In genomic region chr5:53444030-53444429, GRCm38 (mm10) we compare ENCODE assay signal across 9 mouse cellular contexts. TPM values are rescaled to one million over a fixed set of nuclear protein-coding genes. Genes with fewer than 3 reads are reported as not detected.
DNase-seq lines count a peak whose midpoint lies in the region; ATAC-seq and TF ChIP-seq lines count a peak whose summit lies in the region.
"Had no signal": no experiment of that assay in that cellular context is flagged by ENCODE, and none has a peak within 500 bp of the region (broad histone marks: within the 10 kb centered on the region; RNA-seq: fewer than 3 reads in every experiment).

No protein-coding gene starts in this region.

- peak; percentile 76 for DNase-seq in kidney, adult 2 months
- no peak for DNase-seq in kidney, postnatal 4 days
- peak; percentile 82 for DNase-seq in adrenal gland, postnatal 10 days
- DNase-seq in kidney, adult 9 months = peak; percentile 63
- no peak for DNase-seq in embryo, embryonic 9.5 days (ENCODE audit: extremely low spot score)
- DNase-seq in left cerebral cortex, adult 9 months (ENCODE audit: low spot score in 2 of 2) = no peak
- DNase-seq: lung, embryonic 14.5 days had no signal

- no peaks in the 10 kb centered on the region for H3K27me3 ChIP-seq in kidney, adult 2 months (replicated peaks; ENCODE audit: control insufficient read depth, insufficient read depth, low read length)
- no peaks in the 10 kb centered on the region for H3K27me3 ChIP-seq in stomach, embryonic 16.5 days (ENCODE audit: control insufficient read depth, insufficient read depth, low read length)
- H3K27me3 ChIP-seq in forebrain, embryonic 16.5 days (replicated peaks; ENCODE audit: control insufficient read depth, insufficient read depth, low read length) = no peaks in the 10 kb centered on the region

- no peak overlapping the region for H3K4me3 ChIP-seq in kidney, adult 2 months (ENCODE audit: insufficient read depth, low read depth, low read length)
- no peak overlapping the region for H3K4me3 ChIP-seq in stomach, embryonic 16.5 days (replicated peaks; ENCODE audit: low read length)
- H3K4me3 ChIP-seq in forebrain, embryonic 16.5 days (replicated peaks; ENCODE audit: low read length) = no peak overlapping the region

- WGBS in kidney, adult 2 months = 62% methylated on average over 5 of the region's 5 CpGs
- WGBS in stomach, embryonic 16.5 days = 66% methylated on average over 5 of the region's 5 CpGs
- 81% methylated on average over 4 of the region's 5 CpGs for WGBS in forebrain, embryonic 16.5 days

- peak; percentile 63; the same call in 1 of the 2 replicates for ATAC-seq in stomach, embryonic 16.5 days (ENCODE audit: insufficient read depth, low FRiP score)
- ATAC-seq in forebrain, embryonic 16.5 days = no peak

- no peak for TF ChIP-seq POLR2A in kidney, adult 2 months (IDR thresholded peaks at IDR 0.05; ENCODE audit: low read depth, low read length)

- H3K9ac ChIP-seq in stomach, embryonic 16.5 days (ENCODE audit: low read length) = no peak overlapping the region
- H3K9ac ChIP-seq in forebrain, embryonic 16.5 days (replicated peaks; ENCODE audit: low read depth, low read length) = no peak overlapping the region
- H3K9ac ChIP-seq: lung, embryonic 14.5 days had no signal

- no peak overlapping the region for H3K27ac ChIP-seq in kidney, adult 2 months (ENCODE audit: insufficient read depth, low read depth, low read length)
- no peak overlapping the region for H3K27ac ChIP-seq in stomach, embryonic 16.5 days (ENCODE audit: low read length)
- H3K27ac ChIP-seq in forebrain, embryonic 16.5 days (ENCODE audit: low read length) = no peak overlapping the region

- no peaks in the 10 kb centered on the region for H3K36me3 ChIP-seq in kidney, adult 2 months (ENCODE audit: control insufficient read depth, insufficient read depth, low read length)
- H3K36me3 ChIP-seq in stomach, embryonic 16.5 days (ENCODE audit: control insufficient read depth, insufficient read depth, low read length) = no peaks in the 10 kb centered on the region
- no peaks in the 10 kb centered on the region for H3K36me3 ChIP-seq in forebrain, embryonic 16.5 days (ENCODE audit: control insufficient read depth, insufficient read depth)

- TF ChIP-seq CTCF in kidney, adult 2 months (conservative IDR thresholded peaks at IDR 0.05; ENCODE audit: insufficient read depth, insufficient read length, low read depth, low read length) = no peak; the same call in 1 of the 2 replicates

- H3K4me1 ChIP-seq in kidney, adult 2 months (ENCODE audit: control insufficient read depth, insufficient read depth, low read length) = peaks cover 2% of the 10 kb centered on the region; the same call in 1 of the 2 replicates
- peaks cover 3% of the 10 kb centered on the region for H3K4me1 ChIP-seq in stomach, embryonic 16.5 days (ENCODE audit: control insufficient read depth, insufficient read depth, low read length)
- no peaks in the 10 kb centered on the region for H3K4me1 ChIP-seq in forebrain, embryonic 16.5 days (replicated peaks; ENCODE audit: control insufficient read depth, insufficient read depth, low read length)

- no peak overlapping the region for H3K4me2 ChIP-seq in stomach, embryonic 16.5 days (ENCODE audit: low read depth, low read length)
- no peak overlapping the region for H3K4me2 ChIP-seq in forebrain, embryonic 16.5 days (ENCODE audit: low read length)
- H3K4me2 ChIP-seq: lung, embryonic 14.5 days had no signal

- H3K9me3 ChIP-seq in stomach, embryonic 16.5 days (replicated peaks; ENCODE audit: control insufficient read depth, low read length) = no peaks in the 10 kb centered on the region
- H3K9me3 ChIP-seq in forebrain, embryonic 16.5 days (ENCODE audit: control insufficient read depth, low read length) = no peaks in the 10 kb centered on the region

RNA-seq across cellular contexts. Expression of gene Rbpj, which starts 21.9 kb away (rescaled TPM):
- 13.4 and 13.6 TPM in 2 replicates for polyA plus RNA-seq in kidney, adult 2 months (2012; rRNA removed)
- total RNA-seq in adrenal gland, postnatal 10 days (2021) = 10 to 100 TPM; 39.4 to 49.0 TPM
- polyA plus RNA-seq in stomach, embryonic 16.5 days (2015; fragmentation: Nextera tagmentation; extraction: Ambion mirVana) = 29.4 and 30.0 TPM in 2 replicates
- 38.7 and 47.6 TPM in 2 replicates for polyA plus RNA-seq in forebrain, embryonic 16.5 days (2015; fragmentation: Nextera tagmentation; extraction: Ambion mirVana)

Comparison
In these comparisons a context has a peak if more than half of its experiments do, and no peak if none do; other contexts are left out.
1. DNase-seq: peak in kidney, adult 2 months (single experiment), adrenal gland, postnatal 10 days (single experiment) and kidney, adult 9 months (single experiment); none in kidney, postnatal 4 days (0 of 2), embryo, embryonic 9.5 days (single experiment) and left cerebral cortex, adult 9 months (0 of 2).